Comparison of ENCODE assay signal across 1 mouse cellular context in genomic region chr16:56717224-56718200, GRCm38 (mm10).
TF ChIP-seq lines count a peak whose summit lies in the region.

Gene Tfg (minus strand): TSS chr16:56717450.

TF ChIP-seq in MEL, 35 proteins besides CTCF, POLR2A, EP300 and RAD21 (continued from another document):
- no peak for TF ChIP-seq BHLHE40 (IDR thresholded peaks at IDR 0.05; ENCODE audit: borderline replicate concordance, low read depth, low read length)
- TF ChIP-seq ZMIZ1 (IDR thresholded peaks at IDR 0.05; ENCODE audit: low read depth, low read length) = peak; percentile 85
- TF ChIP-seq MAZ (IDR thresholded peaks at IDR 0.05; ENCODE audit: low read depth, low read length) = 0 out of 2 replicates have a peak, but pooled peaks have one; percentile 31
- TF ChIP-seq SIN3A (IDR thresholded peaks at IDR 0.05; ENCODE audit: low read length) = peak; percentile 75
- TF ChIP-seq NELFE (IDR thresholded peaks at IDR 0.05; ENCODE audit: low read depth, low read length) = peak; percentile 62
- TF ChIP-seq ZNF384 (IDR thresholded peaks at IDR 0.05; ENCODE audit: low read depth, low read length) = peak; percentile 99
